Mouse (Mus musculus) MEL (cell line): ENCODE measurements at regions not wholly inside any gene's neighbourhood (a gene's known extent, or its start where the extent isn't known, plus 50 kb on each side); places are given as distances from the start of the nearest gene placed in this dataset.

ENCODE experiments used
- DNase-seq: peaks from one replicate; pipeline ENCODE4 v3.0.0; 2011; ENCODE audit warnings: low read depth, low spot score
- H3K27ac ChIP-seq: 2 replicates; pipeline ENCODE4 v1.5.1; 2012; ENCODE audit warnings: low read depth, mild to moderate bottlenecking, control low read depth, low read length, moderate library complexity; ENCODE audit not compliant: control insufficient read depth
- H3K27me3 ChIP-seq, 2 experiments: fragments of 150-350 bp in 1 of 2; sonication (generic) in 1 of 2; 2 replicates each; pipeline ENCODE4 v1.6.1; 2012; ENCODE audit warnings: low read length in 2 of 2, mild to moderate bottlenecking in 2 of 2, improper control_type of control experiment in 1 of 2, moderate library complexity in 1 of 2; ENCODE audit not compliant: insufficient read depth in 2 of 2, control insufficient read depth in 1 of 2
- H3K36me3 ChIP-seq, 2 experiments: 2 replicates each; pipeline ENCODE4 v1.6.1; 2012 to 2014; ENCODE audit warnings: low read length in 2 of 2, improper control_type of control experiment in 1 of 2, inconsistent platforms in 1 of 2, mild to moderate bottlenecking in 1 of 2; ENCODE audit not compliant: insufficient read depth in 2 of 2, control insufficient read depth in 1 of 2
- H3K4me1 ChIP-seq, 2 experiments: fragments of 150-350 bp in 1 of 2; sonication (generic) in 1 of 2; 2 replicates each; pipeline ENCODE4 v1.6.1; 2012; ENCODE audit warnings: low read length in 2 of 2, improper control_type of control experiment in 1 of 2, mild to moderate bottlenecking in 1 of 2; ENCODE audit not compliant: insufficient read depth in 2 of 2, control insufficient read depth in 1 of 2
- H3K4me3 ChIP-seq, 2 experiments: fragments of 150-350 bp in 1 of 2; sonication (generic) in 1 of 2; 2 replicates each; pipeline ENCODE4 v1.5.1; 2012; ENCODE audit warnings: low read depth in 2 of 2, low read length in 2 of 2, mild to moderate bottlenecking in 2 of 2, moderate library complexity in 2 of 2, control low read depth in 1 of 2, improper control_type of control experiment in 1 of 2; ENCODE audit not compliant: control insufficient read depth in 1 of 2, insufficient read depth in 1 of 2
- H3K79me2 ChIP-seq: 2 replicates; pipeline ENCODE4 v1.6.1; 2012; ENCODE audit warnings: mild to moderate bottlenecking, low read length, moderate library complexity; ENCODE audit not compliant: control insufficient read depth, poor library complexity, insufficient read depth
- H3K9ac ChIP-seq: 2 replicates; pipeline ENCODE4 v1.6.1; 2012; ENCODE audit warnings: low read depth, mild to moderate bottlenecking, control low read depth, low read length, moderate library complexity; ENCODE audit not compliant: control insufficient read depth, poor library complexity, severe bottlenecking
- H3K9me3 ChIP-seq: fragments of 150-350 bp; sonication (generic); replicated peaks from 2 replicates; pipeline ENCODE4 v1.6.1; 2012; ENCODE audit warnings: mild to moderate bottlenecking, low read length, improper control_type of control experiment, moderate library complexity; ENCODE audit not compliant: insufficient read depth
- CHD1 ChIP-seq: IDR thresholded peaks from 2 replicates; pipeline ENCODE4 v1.6.1; 2012; ENCODE audit warnings: low read depth, mild to moderate bottlenecking, inconsistent platforms, low read length, improper control_type of control experiment
- CHD2 ChIP-seq: IDR thresholded peaks from 2 replicates; pipeline ENCODE4 v1.6.1; 2011; ENCODE audit warnings: low read length, improper control_type of control experiment
- CTCF ChIP-seq, 3 experiments: IDR thresholded peaks in 2 of 3; conservative IDR thresholded peaks in 1 of 3; 2 replicates each; pipeline ENCODE4 v1.5.1; 2011 to 2012; ENCODE audit warnings: low read length in 3 of 3, low read depth in 2 of 3, mild to moderate bottlenecking in 2 of 3, improper control_type of control experiment in 1 of 3, inconsistent platforms in 1 of 3, mixed read lengths in 1 of 3, moderate library complexity in 1 of 3; ENCODE audit not compliant: control insufficient read depth in 1 of 3, insufficient read depth in 1 of 3, poor library complexity in 1 of 3, severe bottlenecking in 1 of 3
- ETS1 ChIP-seq: IDR thresholded peaks from 2 replicates; pipeline ENCODE4 v1.6.1; 2012; ENCODE audit warnings: low read depth, mild to moderate bottlenecking, inconsistent platforms, low read length, improper control_type of control experiment, moderate library complexity
- GABPA ChIP-seq: IDR thresholded peaks from 2 replicates; pipeline ENCODE4 v1.6.1; 2012; ENCODE audit warnings: low read depth, mild to moderate bottlenecking, inconsistent platforms, low read length, improper control_type of control experiment, moderate library complexity
- GATA1 ChIP-seq: IDR thresholded peaks from 2 replicates; pipeline ENCODE4 v1.6.1; 2011; ENCODE audit warnings: low read depth, low read length, improper control_type of control experiment
- HCFC1 ChIP-seq: IDR thresholded peaks from 2 replicates; pipeline ENCODE4 v1.6.1; 2012; ENCODE audit warnings: low read depth, mild to moderate bottlenecking, inconsistent platforms, low read length, improper control_type of control experiment, moderate library complexity
- KAT2A ChIP-seq: conservative IDR thresholded peaks from 2 replicates; pipeline ENCODE4 v1.6.1; 2012; ENCODE audit warnings: low read depth, low read length, improper control_type of control experiment, inconsistent platforms
- MAX ChIP-seq: IDR thresholded peaks from 2 replicates; pipeline ENCODE4 v1.6.1; 2011; ENCODE audit warnings: low read length, improper control_type of control experiment
- MAZ ChIP-seq: IDR thresholded peaks from 2 replicates; pipeline ENCODE4 v1.6.1; 2012; ENCODE audit warnings: low read depth, mild to moderate bottlenecking, inconsistent platforms, low read length, improper control_type of control experiment
- MXI1 ChIP-seq: IDR thresholded peaks from 2 replicates; pipeline ENCODE4 v1.6.1; 2011; ENCODE audit warnings: mild to moderate bottlenecking, low read depth, low read length, improper control_type of control experiment
- MYC ChIP-seq: IDR thresholded peaks from 2 replicates; pipeline ENCODE4 v1.6.1; 2011; ENCODE audit warnings: low read depth, mild to moderate bottlenecking, low read length, improper control_type of control experiment, moderate library complexity
- POLR2AphosphoS2 ChIP-seq: IDR thresholded peaks from 2 replicates; pipeline ENCODE4 v1.6.1; 2011; ENCODE audit warnings: low read length, improper control_type of control experiment
- RAD21 ChIP-seq: IDR thresholded peaks from 2 replicates; pipeline ENCODE4 v1.6.1; 2011; ENCODE audit warnings: mild to moderate bottlenecking, low read depth, low read length, improper control_type of control experiment
- RCOR1 ChIP-seq: IDR thresholded peaks from 2 replicates; pipeline ENCODE4 v1.6.1; 2012; ENCODE audit warnings: low read depth, mild to moderate bottlenecking, inconsistent platforms, low read length, improper control_type of control experiment
- SMC3 ChIP-seq: IDR thresholded peaks from 2 replicates; pipeline ENCODE4 v1.6.1; 2011; ENCODE audit warnings: low read depth, low read length, improper control_type of control experiment
- TAL1 ChIP-seq: IDR thresholded peaks from 2 replicates; pipeline ENCODE4 v1.6.1; 2012; ENCODE audit warnings: mild to moderate bottlenecking, inconsistent platforms, low read length, moderate library complexity, mixed read lengths
- TBP ChIP-seq: IDR thresholded peaks from 2 replicates; pipeline ENCODE4 v1.8.0; 2011; ENCODE audit warnings: low read depth, low read length, improper control_type of control experiment
- TCF12 ChIP-seq: IDR thresholded peaks from 2 replicates; pipeline ENCODE4 v1.6.1; 2014; ENCODE audit warnings: low read depth, mild to moderate bottlenecking, inconsistent platforms, low read length, improper control_type of control experiment, moderate library complexity
- USF1 ChIP-seq: IDR thresholded peaks from 2 replicates; pipeline ENCODE4 v1.6.1; 2014; ENCODE audit warnings: low read depth, mild to moderate bottlenecking, inconsistent platforms, low read length, improper control_type of control experiment, moderate library complexity
- ZC3H11A ChIP-seq: IDR thresholded peaks from 2 replicates; pipeline ENCODE4 v1.6.1; 2012; ENCODE audit warnings: low read depth, mild to moderate bottlenecking, inconsistent platforms, low read length, improper control_type of control experiment
- ZKSCAN1 ChIP-seq: IDR thresholded peaks from 2 replicates; pipeline ENCODE4 v1.6.1; 2012; ENCODE audit warnings: low read depth, mild to moderate bottlenecking, inconsistent platforms, low read length, improper control_type of control experiment, moderate library complexity

DNA sequence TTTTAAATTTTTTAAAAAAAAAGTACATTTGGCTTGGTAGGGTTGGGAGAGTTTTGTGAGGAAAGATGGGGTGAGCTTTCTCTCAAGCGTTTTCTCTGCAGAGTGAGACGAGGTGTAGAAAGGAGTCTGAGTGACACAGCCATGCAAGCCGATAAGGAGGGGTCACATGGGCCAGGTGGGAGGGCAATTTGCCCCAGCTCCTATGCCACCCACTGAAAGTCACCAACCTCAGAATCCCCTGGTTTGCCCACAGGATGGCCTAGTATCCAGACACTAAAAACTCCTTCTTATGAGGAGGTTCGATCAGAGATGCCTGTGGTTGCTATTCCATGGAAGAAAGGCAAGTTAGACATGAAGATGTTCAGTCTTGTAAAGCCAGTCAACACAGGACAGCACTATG, 268.6 kb upstream of the Nfe2l3 start:
- Histone ChIP-seq H3K27ac (no peak overlapping the region), H3K36me3 (no peaks in the 10 kb centered on the region), H3K79me2 (no peaks in the 10 kb centered on the region), H3K4me3 (no peak overlapping the region), H3K9ac (no peak overlapping the region), H3K9me3 (no peaks in the 10 kb centered on the region), H3K27me3 (no peaks in the 10 kb centered on the region)
- DNase-seq = no peak
- TF ChIP-seq POLR2AphosphoS2 (no peak), TCF12 (no peak), KAT2A (no peak), MXI1 (no peak)
- TF ChIP-seq, all 39 proteins: peak for 0
- H3K4me1 ChIP-seq = no peaks in the 10 kb centered on the region

DNA sequence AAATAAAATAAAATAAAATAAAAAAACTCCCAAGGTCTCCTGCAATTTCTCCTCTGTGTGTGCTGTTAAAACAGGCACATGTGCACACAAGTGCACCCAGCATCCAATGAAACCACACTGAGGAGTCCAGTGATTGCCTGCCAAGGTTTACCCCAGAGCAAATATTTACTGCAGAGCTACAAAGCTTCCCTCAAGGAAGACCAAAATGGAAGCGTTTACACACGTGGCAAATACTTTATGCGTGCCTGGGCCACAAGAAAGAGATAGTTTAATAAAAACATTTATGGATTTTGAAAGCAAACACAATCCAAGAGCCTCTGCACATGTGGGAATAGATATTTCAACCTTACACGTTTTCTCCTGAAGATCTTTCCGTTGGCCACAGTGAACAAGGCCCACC, 265.4 kb upstream of the Nfe2l3 start:
- TF ChIP-seq ZKSCAN1 (no peak), TCF12 (no peak), ETS1 (no peak), MAZ (no peak), GATA1 (no peak), RCOR1 (no peak), TAL1 (no peak), MXI1 (no peak), CHD2 (no peak), POLR2AphosphoS2 (no peak), ZC3H11A (no peak), MAX (no peak), GABPA (no peak), CHD1 (no peak), MYC (no peak)
- no peak overlapping the region for H3K4me3 ChIP-seq

DNA sequence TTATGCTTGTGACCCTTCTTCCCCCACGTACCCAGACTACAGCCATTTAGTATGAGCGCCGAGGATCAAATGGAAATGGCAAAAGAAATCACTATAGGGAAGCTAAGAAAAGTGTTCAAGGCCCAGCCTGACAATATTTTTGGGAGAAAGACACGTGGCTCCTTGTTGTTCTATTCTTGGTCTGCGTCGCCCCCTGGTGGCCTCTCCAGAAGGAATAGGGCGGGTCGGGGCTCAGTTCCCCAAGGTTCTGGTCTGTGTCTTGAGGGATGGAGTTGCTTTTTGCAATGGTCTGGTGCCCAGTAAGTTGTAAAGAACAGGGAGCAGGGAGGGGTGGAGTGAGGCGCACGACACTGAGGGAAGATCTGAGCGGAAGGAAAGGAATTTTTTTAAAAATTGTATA, 264.4 kb upstream of the Nfe2l3 start:
- Histone ChIP-seq H3K9me3 (no peaks in the 10 kb centered on the region), H3K4me1 (no peaks in the 10 kb centered on the region), H3K36me3 (no peaks in the 10 kb centered on the region), H3K27ac (no peak overlapping the region), H3K4me3 (no peak overlapping the region), H3K9ac (no peak overlapping the region), H3K27me3 (no peaks in the 10 kb centered on the region), H3K79me2 (no peaks in the 10 kb centered on the region)
- DNase-seq = peak; percentile 28
- TF ChIP-seq TBP (no peak), SMC3 (peak; percentile 47; the same call in 1 of the 2 replicates), RAD21 (peak; percentile 47), USF1 (0 out of 2 replicates have a peak, but pooled peaks have one; percentile 17), CTCF (IDR thresholded peaks at IDR 0.05 in 2 of 3, conservative IDR thresholded peaks at IDR 0.05 in 1 of 3; ENCODE audit: control insufficient read depth in 1 of 3, insufficient read depth in 1 of 3, low read depth in 2 of 3, low read length in 3 of 3, poor library complexity in 1 of 3, severe bottlenecking in 1 of 3) (peak; percentile 38 to 73 (median 57)), HCFC1 (no peak)

More for the DNA sequence above, 265.4 kb upstream of the Nfe2l3 start:
- no peaks in the 10 kb centered on the region for H3K4me1 ChIP-seq
- DNase-seq = no peak
- no peaks in the 10 kb centered on the region for H3K36me3 ChIP-seq
- no peaks in the 10 kb centered on the region for H3K9me3 ChIP-seq
- no peaks in the 10 kb centered on the region for H3K27me3 ChIP-seq
- H3K79me2 ChIP-seq = no peaks in the 10 kb centered on the region
- no peak overlapping the region for H3K9ac ChIP-seq
- no peak overlapping the region for H3K27ac ChIP-seq
